Mouse (Mus musculus) spleen, adult 2 months (tissue): ENCODE data around the gene Tpo.

Experiments
- CTCF ChIP-seq: fragments of 200-500 bp; IDR thresholded peaks from 2 replicates; pipeline ENCODE4 v1.5.1; 2011; ENCODE audit warnings: mild to moderate bottlenecking, inconsistent platforms; ENCODE audit not compliant: insufficient read depth, insufficient read length, insufficient replicate concordance; ENCODE audit errors: extremely low read depth
- POLR2A ChIP-seq: fragments of 200-500 bp; IDR thresholded peaks from 2 replicates; pipeline ENCODE4 v1.6.1; 2011; ENCODE audit warnings: low read depth, low read length, inconsistent platforms

GRCm38 (mm10) chr12:30164005-30164404 lies 31.6 kb upstream of the Tpo start:
- TF ChIP-seq POLR2A (no peak), CTCF (no peak)
